Mouse (Mus musculus): ENCODE measurements around the gene Diaph3. TPM values are rescaled to one million over a fixed set of nuclear protein-coding genes. Genes with fewer than 3 reads are reported as not detected.

Diaph3 gene
- 3.0 and 4.9 TPM in 2 replicates for polyA plus RNA-seq (2015; fragmentation: Nextera tagmentation; extraction: Ambion mirVana)

DNA sequence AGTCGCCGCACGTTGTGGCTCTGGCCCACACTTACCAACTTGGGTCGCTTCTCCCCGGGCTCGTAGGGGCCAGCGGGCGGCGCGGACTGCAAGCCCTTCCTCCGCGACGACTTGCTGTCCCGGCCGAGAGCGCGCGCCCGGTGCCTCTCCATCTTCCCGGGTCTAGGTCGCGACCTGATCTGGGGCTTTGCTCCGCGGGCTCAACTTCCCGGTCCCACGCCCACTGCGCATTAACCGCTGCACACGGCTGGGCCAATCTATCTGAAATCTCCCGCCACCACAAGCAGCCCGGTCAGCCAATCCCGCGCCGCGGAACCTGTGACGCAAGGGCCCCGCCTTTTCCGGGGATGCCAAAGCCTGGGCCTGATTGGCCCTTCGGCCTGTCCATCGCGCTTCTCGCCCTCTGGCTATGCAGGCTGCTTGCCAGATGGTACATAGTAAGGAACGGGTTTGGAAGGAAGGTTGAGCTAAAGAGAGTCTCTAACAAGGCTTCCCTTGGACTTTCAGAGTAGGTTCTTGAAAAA lies at the start of gene Diaph3:
Diaph3 (minus strand) TSS at position 273 of the 524 bp plus-strand sequence.
- Histone ChIP-seq H3K36me3 (no peaks in the 10 kb centered on the region), H3K9me3 (replicated peaks) (no peaks in the 10 kb centered on the region), H3K4me1 (peaks cover 5% of the 10 kb centered on the region), H3K4me3 (replicated peaks) (peak within 1 kb of the TSS; percentile 73), H3K27me3 (replicated peaks) (no peaks in the 10 kb centered on the region), H3K27ac (replicated peaks) (no peak within 1 kb of the TSS), H3K4me2 (peak within 1 kb of the TSS; percentile 98), H3K9ac (replicated peaks) (peak within 1 kb of the TSS; percentile 55)
- 0% methylated on average over 43 of the region's 43 CpGs for WGBS
- ATAC-seq (ENCODE audit: low FRiP score) = peak; percentile 100

DNA sequence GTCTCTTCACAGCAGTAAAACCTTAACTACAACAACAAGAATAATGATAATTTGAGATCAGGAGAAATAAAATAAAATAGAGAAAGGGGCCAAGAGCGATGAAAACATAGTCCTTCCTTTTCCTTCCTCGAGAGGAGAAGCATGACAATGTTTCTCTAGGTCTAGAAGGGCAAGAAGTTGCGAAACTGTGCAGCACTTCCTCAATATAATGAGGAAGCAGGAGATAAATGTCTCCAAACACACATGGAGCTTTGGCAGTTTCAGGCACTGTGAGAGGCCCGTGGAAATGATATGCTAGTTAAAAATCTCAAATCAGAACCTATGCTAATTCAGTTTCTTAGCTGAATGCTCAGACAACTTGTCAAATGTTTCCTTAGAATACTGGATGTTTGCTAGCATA lies 49.6 kb upstream of the Diaph3 start:
- 87% methylated on average over 4 of the region's 4 CpGs for whole genome bisulfite sequencing

GRCm38 (mm10) chr14:87171577-87171976 lies 30.5 kb upstream of the Diaph3 start:
- Histone ChIP-seq H3K27me3 (replicated peaks) (no peaks in the 10 kb centered on the region), H3K36me3 (no peaks in the 10 kb centered on the region), H3K4me3 (replicated peaks) (no peak overlapping the region), H3K9ac (replicated peaks) (no peak overlapping the region), H3K4me2 (no peak overlapping the region), H3K4me1 (no peaks in the 10 kb centered on the region), H3K27ac (replicated peaks) (no peak overlapping the region), H3K9me3 (replicated peaks) (no peaks in the 10 kb centered on the region)
- ATAC-seq (ENCODE audit: low FRiP score) = no peak
- WGBS = 89% methylated on average over 6 of the region's 6 CpGs

More for the DNA sequence above, 49.6 kb upstream of the Diaph3 start:
- H3K27ac ChIP-seq (replicated peaks) = no peak overlapping the region
- no peak for ATAC-seq (ENCODE audit: low FRiP score)
- H3K4me1 ChIP-seq = no peaks in the 10 kb centered on the region
- no peak overlapping the region for H3K4me3 ChIP-seq (replicated peaks)
- no peak overlapping the region for H3K9ac ChIP-seq (replicated peaks)
- no peak overlapping the region for H3K4me2 ChIP-seq
- no peaks in the 10 kb centered on the region for H3K27me3 ChIP-seq (replicated peaks)
- no peaks in the 10 kb centered on the region for H3K9me3 ChIP-seq (replicated peaks)
- no peaks in the 10 kb centered on the region for H3K36me3 ChIP-seq

GRCm38 (mm10) chr14:87169151-87169550 lies 28.1 kb upstream of the Diaph3 start:
- Histone ChIP-seq H3K27ac (replicated peaks) (no peak overlapping the region), H3K4me2 (no peak overlapping the region)
- no peak for ATAC-seq (ENCODE audit: low FRiP score)

DNA sequence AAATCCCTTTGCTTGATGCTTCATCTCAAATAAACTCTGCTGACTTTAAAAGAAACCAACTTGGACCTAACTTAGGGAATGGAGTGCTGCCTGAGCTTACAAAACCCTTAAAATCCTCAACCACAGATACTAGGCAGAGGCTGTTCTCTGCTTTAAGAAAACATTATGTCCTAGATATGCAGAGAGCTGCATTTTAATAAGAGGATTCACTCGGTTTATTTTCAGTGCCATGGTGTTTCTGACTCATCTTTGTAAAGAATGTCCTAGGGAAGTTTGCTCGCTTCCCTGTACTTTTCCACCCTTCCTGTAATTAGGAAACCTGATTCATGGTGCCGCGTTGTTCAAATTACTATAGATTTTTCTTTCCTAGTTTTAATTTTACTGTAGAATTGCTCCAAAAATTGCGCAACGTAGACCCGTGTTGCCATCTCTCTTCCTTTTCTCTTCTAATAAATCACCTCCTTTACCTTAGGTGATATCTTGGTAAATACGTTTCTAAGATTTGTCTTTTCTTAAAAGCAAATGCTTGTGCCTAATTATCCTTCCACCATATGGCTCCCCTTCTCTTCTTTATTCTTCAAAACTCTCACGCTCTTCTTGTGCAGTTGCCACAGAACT lies 14.7 kb upstream of the Diaph3 start:
- Histone ChIP-seq H3K27ac (replicated peaks) (no peak overlapping the region), H3K27me3 (replicated peaks) (no peaks in the 10 kb centered on the region), H3K9ac (replicated peaks) (no peak overlapping the region), H3K36me3 (no peaks in the 10 kb centered on the region), H3K9me3 (replicated peaks) (no peaks in the 10 kb centered on the region), H3K4me2 (no peak overlapping the region), H3K4me3 (replicated peaks) (no peak overlapping the region), H3K4me1 (no peaks in the 10 kb centered on the region)
- 86% methylated on average over 9 of the region's 9 CpGs for WGBS
- ATAC-seq (ENCODE audit: low FRiP score) = no peak

More at GRCm38 (mm10) chr14:87169151-87169550, 28.1 kb upstream of the Diaph3 start:
- Histone ChIP-seq H3K27me3 (replicated peaks) (no peaks in the 10 kb centered on the region), H3K36me3 (no peaks in the 10 kb centered on the region), H3K9ac (replicated peaks) (no peak overlapping the region), H3K9me3 (replicated peaks) (no peaks in the 10 kb centered on the region), H3K4me3 (replicated peaks) (no peak overlapping the region), H3K4me1 (no peaks in the 10 kb centered on the region)
- 69% methylated on average over 1 of the region's 1 CpGs for WGBS

DNA sequence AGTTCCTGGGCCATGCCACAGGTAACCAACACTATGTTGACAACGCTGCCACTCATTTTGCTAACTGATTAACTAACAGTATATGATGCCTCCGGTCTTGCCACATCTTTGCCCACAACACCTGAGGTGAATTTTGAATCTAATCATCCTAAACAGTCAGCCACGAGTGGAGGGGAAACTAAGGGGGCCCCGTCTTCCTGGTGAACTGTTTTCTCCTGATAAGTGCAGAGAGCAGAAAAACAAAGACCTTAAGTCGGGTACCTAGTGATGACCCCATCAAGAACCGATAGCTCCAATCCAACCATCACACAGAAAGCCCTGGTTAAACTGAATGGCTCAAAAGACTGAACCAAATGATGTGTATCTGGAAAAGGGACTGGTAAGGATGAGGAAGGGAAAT lies 8.6 kb upstream of the Diaph3 start:
- Histone ChIP-seq H3K36me3 (no peaks in the 10 kb centered on the region), H3K4me3 (replicated peaks) (no peak overlapping the region), H3K9ac (replicated peaks) (no peak overlapping the region), H3K9me3 (replicated peaks) (no peaks in the 10 kb centered on the region), H3K27ac (replicated peaks) (no peak overlapping the region), H3K27me3 (replicated peaks) (no peaks in the 10 kb centered on the region), H3K4me1 (no peaks in the 10 kb centered on the region), H3K4me2 (no peak overlapping the region)
- ATAC-seq (ENCODE audit: low FRiP score) = no peak
- WGBS = 81% methylated on average over 6 of the region's 6 CpGs

- no peak overlapping the region for H3K4me3 ChIP-seq (replicated peaks)
- 47% methylated on average over 3 of the region's 3 CpGs for WGBS
- peaks cover under 1% of the 10 kb centered on the region; the same call in 1 of the 2 replicates for H3K4me1 ChIP-seq
- ATAC-seq (ENCODE audit: low FRiP score) = no peak
- no peak overlapping the region for H3K4me2 ChIP-seq
- no peaks in the 10 kb centered on the region for H3K36me3 ChIP-seq
- H3K9me3 ChIP-seq (replicated peaks) = no peaks in the 10 kb centered on the region
- H3K27me3 ChIP-seq (replicated peaks) = no peaks in the 10 kb centered on the region
- no peak overlapping the region for H3K9ac ChIP-seq (replicated peaks)
- H3K27ac ChIP-seq (replicated peaks) = no peak overlapping the region
Observed at GRCm38 (mm10) chr14:87146704-87147103, 5.7 kb upstream of the Diaph3 start.

- H3K4me3 ChIP-seq (replicated peaks) = no peak overlapping the region
- H3K4me2 ChIP-seq = no peak overlapping the region
- no peaks in the 10 kb centered on the region for H3K9me3 ChIP-seq (replicated peaks)
- no peak overlapping the region for H3K9ac ChIP-seq (replicated peaks)
- no peak for ATAC-seq (ENCODE audit: low FRiP score)
- H3K4me1 ChIP-seq = peaks cover 5% of the 10 kb centered on the region
- no peaks in the 10 kb centered on the region for H3K27me3 ChIP-seq (replicated peaks)
- no peaks in the 10 kb centered on the region for H3K36me3 ChIP-seq
- no peak overlapping the region for H3K27ac ChIP-seq (replicated peaks)
- 88% methylated on average over 3 of the region's 3 CpGs for WGBS
Observed at GRCm38 (mm10) chr14:87145351-87145750, 4.3 kb upstream of the Diaph3 start.

DNA sequence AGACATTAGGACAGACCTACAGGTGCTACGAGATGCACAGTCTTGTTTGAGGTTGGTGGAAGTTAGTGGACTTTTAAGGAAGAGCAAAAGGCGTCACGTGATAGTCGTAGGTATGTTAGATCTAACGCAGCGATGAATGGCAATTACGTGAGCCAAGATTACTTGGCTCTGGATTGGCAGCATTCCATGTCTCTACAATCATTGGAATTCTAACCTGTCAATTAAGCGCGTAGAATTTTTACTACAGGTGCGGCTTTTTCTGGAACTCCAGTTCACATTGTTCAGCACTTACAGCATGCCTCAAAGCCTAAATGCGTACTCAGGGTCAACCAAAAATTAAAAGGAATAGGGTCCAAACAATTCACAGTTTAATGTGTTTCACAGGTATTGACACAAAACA lies 742 bp upstream of the Diaph3 start:
- Histone ChIP-seq H3K4me3 (replicated peaks) (peak overlapping the region; percentile 73; the same call in 1 of the 2 replicates), H3K4me1 (peaks cover 5% of the 10 kb centered on the region), H3K9ac (replicated peaks) (no peak overlapping the region), H3K4me2 (peak overlapping the region; percentile 98), H3K27ac (replicated peaks) (no peak overlapping the region), H3K27me3 (replicated peaks) (no peaks in the 10 kb centered on the region), H3K9me3 (replicated peaks) (no peaks in the 10 kb centered on the region), H3K36me3 (no peaks in the 10 kb centered on the region)
- WGBS = 84% methylated on average over 11 of the region's 11 CpGs
- 0 out of 2 replicates have a peak, but pooled peaks have one; percentile 6 for ATAC-seq (ENCODE audit: low FRiP score)

DNA sequence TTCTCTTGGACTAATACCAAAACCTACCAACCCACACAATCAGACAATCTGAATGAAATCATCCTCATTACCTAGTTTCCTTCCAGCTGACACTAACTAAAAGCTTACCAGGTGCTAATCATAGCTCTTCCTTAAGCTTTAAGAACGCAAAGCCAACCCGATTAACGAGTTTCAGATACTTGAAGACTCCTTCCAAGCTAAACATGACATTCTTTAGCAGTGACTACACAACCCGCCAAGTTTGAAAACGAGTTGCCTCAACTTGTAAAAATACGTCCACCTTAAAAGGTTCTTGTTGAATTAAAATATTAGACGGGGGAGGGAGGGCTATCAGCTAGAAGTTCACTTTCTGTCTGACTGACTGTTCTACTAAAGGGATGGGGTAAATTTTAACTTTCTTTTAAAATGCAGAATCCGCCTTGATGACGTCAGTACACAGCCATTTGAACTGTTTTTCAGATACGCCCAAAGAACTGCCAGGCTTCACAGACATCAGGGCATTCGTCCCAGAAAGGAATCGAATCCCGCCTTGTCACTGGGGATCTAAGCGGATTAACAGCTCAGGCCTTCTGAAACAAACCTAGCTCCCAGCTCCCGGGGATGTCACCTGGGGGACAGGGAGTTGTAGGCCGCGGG lies 590 bp downstream of the Diaph3 start:
- Histone ChIP-seq H3K4me2 (peak overlapping the region; percentile 98), H3K9ac (replicated peaks) (peak overlapping the region; percentile 55), H3K36me3 (no peaks in the 10 kb centered on the region), H3K27ac (replicated peaks) (no peak overlapping the region), H3K9me3 (replicated peaks) (no peaks in the 10 kb centered on the region), H3K27me3 (replicated peaks) (no peaks in the 10 kb centered on the region), H3K4me3 (replicated peaks) (peak overlapping the region; percentile 73), H3K4me1 (peaks cover 5% of the 10 kb centered on the region)
- 7% methylated on average over 17 of the region's 17 CpGs for WGBS
- no peak; the same call in 1 of the 2 replicates for ATAC-seq (ENCODE audit: low FRiP score)

- Histone ChIP-seq H3K27ac (replicated peaks) (no peak overlapping the region), H3K4me3 (replicated peaks) (no peak overlapping the region), H3K9ac (replicated peaks) (no peak overlapping the region), H3K4me1 (no peaks in the 10 kb centered on the region), H3K9me3 (replicated peaks) (no peaks in the 10 kb centered on the region), H3K4me2 (no peak overlapping the region), H3K36me3 (no peaks in the 10 kb centered on the region), H3K27me3 (replicated peaks) (no peaks in the 10 kb centered on the region)
- no peak for ATAC-seq (ENCODE audit: low FRiP score)
- 83% methylated on average over 6 of the region's 6 CpGs for WGBS
Observed at GRCm38 (mm10) chr14:87126076-87126639, 14.9 kb downstream of the Diaph3 start.

DNA sequence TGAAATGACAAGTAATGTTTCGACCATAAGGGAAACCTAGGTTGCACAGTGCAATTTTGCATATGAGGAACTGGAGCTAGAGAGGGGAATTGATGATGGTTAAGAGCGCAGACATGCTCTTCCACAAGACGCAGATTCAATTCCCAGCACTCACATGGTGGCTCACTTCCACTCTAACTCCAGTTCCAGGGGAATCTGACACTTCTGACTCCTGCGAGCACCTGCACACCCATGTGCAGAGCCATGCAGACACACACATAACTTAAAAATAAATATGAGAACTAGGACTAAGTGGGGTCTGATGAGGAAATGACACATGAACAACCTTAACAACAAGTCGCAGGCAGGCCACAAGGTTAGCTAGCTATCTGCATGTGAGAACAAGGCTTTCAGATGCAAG lies 15.5 kb downstream of the Diaph3 start:
- no peak for ATAC-seq (ENCODE audit: low FRiP score)
- Histone ChIP-seq H3K4me3 (replicated peaks) (no peak overlapping the region), H3K9ac (replicated peaks) (no peak overlapping the region), H3K9me3 (replicated peaks) (no peaks in the 10 kb centered on the region), H3K36me3 (no peaks in the 10 kb centered on the region), H3K27ac (replicated peaks) (no peak overlapping the region), H3K27me3 (replicated peaks) (no peaks in the 10 kb centered on the region), H3K4me2 (no peak overlapping the region), H3K4me1 (no peaks in the 10 kb centered on the region)
- 88% methylated on average over 5 of the region's 5 CpGs for WGBS
